Mouse (Mus musculus): ENCODE data around the gene Apol11a.
"Not testable (repeated sequence)": the region's sequence is repeated elsewhere in the genome, so short reads cannot be mapped to it uniquely, and the experiment has no call there.

The Apol11a gene

DNA sequence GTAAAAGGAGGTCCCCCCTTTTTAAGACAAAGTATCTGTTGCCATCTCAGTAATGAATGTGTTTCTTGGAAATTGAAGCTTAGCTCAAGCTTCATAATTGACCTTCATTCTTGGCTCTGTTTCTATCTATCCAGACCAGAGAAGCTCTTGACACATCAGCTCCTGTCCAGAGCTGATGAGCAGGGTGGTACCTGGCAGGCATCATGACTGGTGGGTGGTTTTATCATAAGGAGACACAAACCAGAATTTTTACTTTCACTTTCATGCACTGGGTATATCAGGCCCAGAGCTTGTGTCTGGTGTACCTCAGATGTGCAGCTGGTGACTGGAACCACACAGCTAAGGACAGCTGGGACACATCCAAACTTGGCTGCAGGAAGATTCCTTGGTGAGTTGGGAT is at the start of gene Apol11a:
Gene Apol11a, plus strand, starts transcription at position 306 of the 400 bp plus-strand sequence.
- not testable (repeated sequence) for DNase-seq (ENCODE audit: low spot score in 2 of 2)

DNA sequence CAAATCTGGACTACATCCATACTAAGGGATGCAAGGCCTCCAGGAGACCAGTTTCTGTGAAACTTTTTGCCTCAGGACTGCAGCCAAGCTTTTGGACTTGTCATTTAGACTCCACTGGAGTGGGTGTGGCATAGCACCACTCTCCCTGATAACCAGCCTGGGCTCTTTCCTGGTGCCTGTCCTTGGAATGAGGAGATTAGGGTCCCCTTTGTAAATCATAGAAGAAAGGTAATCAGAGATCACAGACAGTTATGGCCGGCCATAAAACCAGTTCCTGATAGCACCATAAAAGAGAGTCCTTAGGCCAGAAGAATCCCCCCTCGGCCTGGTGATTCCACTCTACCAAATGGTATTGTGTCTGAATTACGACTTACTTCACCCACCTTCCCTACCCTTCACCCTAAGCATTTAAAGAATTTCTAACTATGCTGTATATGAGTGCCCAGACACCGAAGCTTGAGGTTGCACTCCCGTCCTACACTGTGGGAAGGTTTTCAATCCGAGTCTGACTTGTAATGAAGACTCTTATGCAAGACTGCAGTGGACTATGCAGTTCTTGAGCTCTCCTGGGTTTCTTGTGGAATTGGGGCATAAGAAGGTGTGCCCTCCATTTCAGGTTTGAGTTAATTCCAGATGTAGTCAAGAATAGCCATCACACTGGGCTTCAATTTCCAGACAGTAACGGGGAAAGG is 33.2 kb upstream of the Apol11a start:
- not testable (repeated sequence) for DNase-seq (ENCODE audit: low spot score in 2 of 2)

DNA sequence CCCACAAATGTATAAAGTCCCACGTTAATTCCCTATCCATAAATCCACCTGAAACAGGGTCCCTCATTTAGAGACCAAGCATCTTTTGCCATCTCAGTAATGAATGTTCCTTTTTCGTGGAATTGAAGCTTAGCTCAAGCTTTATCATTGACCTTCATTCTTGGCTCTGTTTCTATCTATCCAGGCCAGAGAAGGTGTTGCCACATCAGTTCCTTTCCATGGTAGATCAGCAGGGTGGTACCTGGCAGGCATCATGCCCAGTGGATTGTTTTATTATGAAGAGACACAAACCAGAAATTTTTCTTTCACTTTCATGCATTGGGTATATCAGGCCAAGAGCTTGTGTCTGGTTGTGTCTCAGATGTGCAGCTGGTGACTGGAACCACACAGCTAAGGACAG is 31.4 kb upstream of the Apol11a start, which contains the start of gene Apol10a:
Gene Apol10a, plus strand, starts transcription at position 355 of the 400 bp plus-strand sequence.
- DNase-seq (ENCODE audit: low spot score in 2 of 2) = not testable (repeated sequence)

GRCm38 (mm10) chr15:77482140-77482794 is 25.8 kb upstream of the Apol11a start:
- no peak for DNase-seq (ENCODE audit: low spot score in 2 of 2)

DNA sequence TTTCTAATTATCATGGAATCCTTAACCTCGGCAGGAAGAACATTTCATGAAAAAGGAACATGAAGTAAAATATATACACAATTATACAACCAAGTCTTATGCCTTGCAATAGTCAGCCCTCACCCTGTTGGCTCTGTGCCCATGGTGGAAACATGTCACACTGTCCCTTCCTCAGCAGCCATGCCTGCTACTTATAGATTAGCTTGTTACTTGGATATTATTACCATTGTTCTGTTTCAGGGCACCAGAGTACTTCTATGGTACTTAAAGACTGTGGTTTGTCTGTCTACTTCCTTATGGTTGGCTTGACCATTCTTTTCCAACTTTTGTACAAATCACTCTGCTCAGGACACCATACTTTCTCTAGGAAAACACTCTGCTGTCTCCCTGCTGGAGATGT is 14.9 kb upstream of the Apol11a start:
- not testable (repeated sequence) for DNase-seq (ENCODE audit: low spot score in 2 of 2)

GRCm38 (mm10) chr15:77494694-77495093 is 13.4 kb upstream of the Apol11a start:
- not testable (repeated sequence) for DNase-seq (ENCODE audit: low spot score in 2 of 2)

- DNase-seq (ENCODE audit: low spot score in 2 of 2) = not testable (repeated sequence)
Observed at GRCm38 (mm10) chr15:77520596-77520995, 12.5 kb downstream of the Apol11a start.

DNA sequence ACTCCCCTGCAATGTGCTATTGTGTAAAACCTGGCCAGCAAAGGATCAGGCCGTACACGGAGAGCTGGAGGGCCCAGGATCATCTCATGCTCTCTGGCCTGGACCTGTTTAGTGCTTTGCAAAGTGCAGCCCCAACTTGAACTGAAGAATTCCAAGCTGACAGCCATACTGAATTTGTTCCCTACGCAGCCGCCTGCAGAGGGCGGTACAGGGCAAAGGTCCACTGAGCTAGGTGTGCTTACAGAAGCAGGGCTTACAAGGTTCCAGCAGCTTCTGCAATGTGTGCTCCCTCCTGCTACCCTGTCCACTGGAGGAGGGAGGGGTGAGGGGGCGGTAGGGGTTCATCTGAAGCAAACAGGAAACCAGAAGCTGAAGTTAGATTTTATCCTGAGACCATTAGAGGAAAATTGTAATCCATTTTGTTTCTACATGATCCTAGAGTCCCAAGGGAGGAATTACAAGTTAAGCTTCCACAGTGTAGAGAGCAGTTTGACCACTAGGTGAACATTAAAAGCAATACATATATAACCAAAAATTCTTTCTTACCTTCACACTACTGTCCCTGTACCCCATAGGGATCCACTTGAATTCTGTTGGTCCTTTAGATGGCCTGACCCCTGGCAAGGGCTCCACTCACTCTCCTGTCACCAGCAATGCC is 15.2 kb downstream of the Apol11a start:
- peak in 1 of 2 experiments; percentile 64 for DNase-seq (ENCODE audit: low spot score in 2 of 2)

- no peak for DNase-seq (ENCODE audit: low spot score in 2 of 2)
Observed at GRCm38 (mm10) chr15:77533216-77533615, 25.1 kb downstream of the Apol11a start, which contains the start of gene Apol7c. Gene Apol7c (minus strand): TSS chr15:77533316.

DNA sequence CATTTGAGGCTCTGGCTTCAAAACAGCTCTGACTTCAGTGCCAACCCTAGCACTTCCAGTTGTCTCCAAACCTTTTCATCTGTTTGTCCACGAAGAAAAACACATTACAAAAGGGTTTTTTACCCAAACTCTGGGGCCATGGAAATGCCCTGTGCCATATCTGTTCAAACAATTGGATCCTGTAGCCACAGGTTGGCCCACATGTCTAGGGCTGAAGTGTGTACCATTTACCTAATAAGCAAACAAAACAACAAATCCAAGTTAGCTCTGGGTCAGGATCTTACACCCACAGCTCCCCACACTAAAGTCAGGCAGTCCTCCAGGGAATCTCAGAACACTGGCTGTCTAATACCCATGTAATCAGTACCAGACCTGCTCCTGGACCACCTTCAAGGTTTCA is 31.1 kb downstream of the Apol11a start:
- DNase-seq (ENCODE audit: low spot score in 2 of 2) = not testable (repeated sequence)

DNA sequence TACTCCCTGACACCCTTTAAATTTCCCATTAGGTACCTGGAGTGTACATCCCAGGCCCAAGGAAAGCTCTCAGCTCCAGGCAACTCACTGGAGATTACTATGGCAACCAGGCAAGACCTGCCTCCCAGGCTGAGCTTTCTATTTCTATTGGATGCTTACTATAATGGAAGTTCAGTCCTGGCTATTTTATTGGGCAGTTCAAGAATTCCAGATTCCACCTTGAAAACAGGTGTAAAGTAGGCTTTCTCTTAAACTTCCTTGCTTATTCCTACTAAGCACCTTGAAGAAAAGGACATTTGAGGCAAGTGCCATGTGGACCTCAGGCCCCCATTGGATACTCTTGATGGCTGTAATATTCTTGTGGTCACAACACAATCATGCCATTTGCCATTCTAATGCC is 53.7 kb downstream of the Apol11a start, which contains the start of gene 1700025B11Rik:
Gene 1700025B11Rik, minus strand, starts transcription at position 101 of the 400 bp plus-strand sequence.
- no peak for DNase-seq (ENCODE audit: low spot score in 2 of 2)

DNA sequence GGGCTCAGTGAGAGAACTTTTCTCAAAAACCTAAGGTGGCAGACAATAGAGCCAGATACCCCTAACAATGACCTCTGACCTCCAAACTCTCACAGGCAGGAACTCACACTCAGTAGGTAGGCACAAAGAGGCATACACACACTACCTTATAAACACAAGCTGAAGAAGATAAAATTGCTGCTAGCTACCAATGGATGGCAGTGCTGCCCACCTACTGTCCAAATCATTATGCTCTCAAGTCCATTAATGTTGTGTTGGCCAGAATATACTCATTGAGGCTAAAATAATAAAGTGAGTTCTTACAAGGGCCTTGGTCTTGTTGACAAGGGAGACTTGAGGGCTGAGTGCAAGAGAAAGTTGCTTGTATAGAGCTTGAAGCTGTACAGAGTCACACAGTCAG is 55.1 kb downstream of the Apol11a start:
- no peak for DNase-seq (ENCODE audit: low spot score in 2 of 2)

All from spleen, postnatal 4 days (tissue).